Mouse (Mus musculus): Measurements from ENCODE around the gene Hist3h2a.

Gene Hist3h2a

DNA sequence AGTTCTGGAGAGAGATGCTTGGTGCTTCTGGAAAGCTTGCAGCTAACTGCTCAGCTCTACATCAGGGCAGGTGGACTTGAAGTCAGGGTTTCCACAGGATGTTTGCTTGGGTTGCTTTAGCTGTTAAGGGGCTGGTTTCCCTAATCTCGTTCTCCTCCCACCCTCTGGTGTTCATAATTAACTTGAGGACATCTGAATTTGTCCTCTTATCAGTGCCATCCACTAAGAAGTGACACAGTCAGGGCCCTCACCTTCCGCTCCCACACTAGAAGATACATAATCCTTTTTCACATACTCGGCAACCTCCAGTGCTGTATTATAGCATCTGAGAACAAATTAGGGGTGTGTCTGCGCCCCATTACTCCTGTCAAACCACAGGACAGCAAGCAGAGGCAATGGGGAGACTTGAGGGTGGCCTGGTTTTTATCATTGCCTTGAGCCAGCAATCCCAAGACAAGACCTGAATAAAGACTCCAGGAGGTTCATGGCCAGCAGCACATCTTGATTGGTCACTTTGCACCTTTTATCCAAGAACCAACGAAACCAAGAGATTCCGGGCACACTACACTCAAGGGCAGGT, 38.7 kb downstream of the Hist3h2a start:
- DNase-seq = no peak

DNA sequence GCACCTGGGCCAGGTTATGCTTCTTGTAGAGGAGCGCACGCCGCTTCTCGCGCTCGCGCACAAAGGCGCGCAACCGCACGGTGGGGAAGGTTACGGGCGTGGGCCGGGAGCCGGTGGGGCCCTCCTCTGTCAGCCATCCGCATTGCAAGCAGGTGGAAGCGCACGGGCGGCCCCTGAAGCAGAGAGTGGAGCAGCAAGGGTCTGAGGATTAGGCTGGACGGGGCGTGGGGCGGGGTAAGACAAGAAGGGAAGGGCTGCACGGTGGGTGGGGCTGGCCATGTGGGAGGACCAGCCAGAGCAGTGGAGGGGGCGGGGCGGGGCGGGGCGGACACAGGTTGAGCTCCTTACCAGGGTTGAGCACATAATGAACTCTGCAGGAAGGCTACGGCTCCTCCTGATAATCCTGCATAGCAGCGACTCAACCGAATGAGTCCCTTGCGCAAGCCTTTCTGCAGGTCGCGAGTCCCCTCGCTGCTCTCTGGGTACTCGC, 39.9 kb downstream of the Hist3h2a start:
- DNase-seq = peak; percentile 79

DNA sequence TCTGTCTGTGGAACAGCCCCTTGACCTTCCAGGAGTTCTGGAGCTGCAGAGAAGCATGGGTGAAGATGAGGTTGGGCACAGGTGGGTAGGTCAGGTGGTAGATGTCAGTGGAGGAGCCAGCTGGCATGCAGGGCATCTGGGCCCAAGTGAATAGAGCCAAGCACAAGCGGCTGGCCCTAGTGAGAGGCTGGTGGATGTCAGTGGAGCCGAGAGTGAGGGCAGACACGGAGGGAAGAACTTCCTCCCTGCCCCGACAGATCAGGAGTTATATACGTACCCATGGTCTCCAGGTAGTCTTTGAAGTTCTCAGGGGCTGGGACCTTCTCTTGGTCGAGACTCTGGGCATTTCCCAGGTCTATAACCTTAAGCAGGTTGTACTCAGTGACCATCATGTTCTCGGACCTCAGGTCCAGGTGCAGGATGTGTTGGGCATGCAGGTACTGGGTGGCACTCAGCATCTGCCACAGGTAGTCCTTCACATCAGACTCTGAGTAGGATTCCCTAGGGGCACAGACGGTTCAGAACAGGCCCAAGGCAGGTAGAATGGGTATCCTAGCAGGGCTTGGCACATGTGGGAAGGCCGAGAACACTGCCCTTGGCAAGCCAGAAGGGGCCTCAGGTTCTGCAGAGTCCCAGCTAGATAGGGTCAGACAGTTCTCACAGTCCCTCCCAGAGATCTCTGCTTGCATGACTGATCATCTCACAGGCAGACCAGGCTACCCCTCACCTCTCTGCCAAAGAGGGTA, 40.7 kb downstream of the Hist3h2a start:
- no peak for DNase-seq

DNA sequence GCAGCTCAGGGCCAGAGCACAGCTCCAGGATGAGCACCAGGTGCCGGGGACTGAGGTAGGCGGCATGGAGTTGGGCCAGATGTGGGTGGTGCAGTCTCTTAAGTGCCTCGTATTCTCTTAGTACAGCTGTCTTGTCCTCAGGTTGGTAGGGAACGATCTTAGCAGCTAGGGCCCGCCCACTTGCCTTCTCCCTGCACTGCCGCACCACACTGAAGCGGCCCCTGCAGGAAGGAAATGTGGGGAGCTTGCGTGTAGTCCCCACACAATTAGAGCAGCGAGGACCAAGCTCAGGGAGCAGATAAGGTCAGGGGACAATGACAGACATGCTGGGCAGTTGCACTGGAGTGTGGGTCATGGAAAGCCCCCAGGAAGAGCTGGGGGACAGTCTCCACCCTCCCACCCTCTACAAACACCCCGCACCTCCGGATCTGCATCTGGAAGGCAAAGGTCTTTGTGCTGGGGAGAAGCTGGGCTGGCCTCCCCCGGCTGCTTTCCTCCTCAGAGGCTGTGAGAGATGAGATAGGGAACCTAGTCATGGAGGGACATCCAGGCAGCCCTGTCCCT, 41.4 kb downstream of the Hist3h2a start:
- DNase-seq = peak; percentile 86

DNA sequence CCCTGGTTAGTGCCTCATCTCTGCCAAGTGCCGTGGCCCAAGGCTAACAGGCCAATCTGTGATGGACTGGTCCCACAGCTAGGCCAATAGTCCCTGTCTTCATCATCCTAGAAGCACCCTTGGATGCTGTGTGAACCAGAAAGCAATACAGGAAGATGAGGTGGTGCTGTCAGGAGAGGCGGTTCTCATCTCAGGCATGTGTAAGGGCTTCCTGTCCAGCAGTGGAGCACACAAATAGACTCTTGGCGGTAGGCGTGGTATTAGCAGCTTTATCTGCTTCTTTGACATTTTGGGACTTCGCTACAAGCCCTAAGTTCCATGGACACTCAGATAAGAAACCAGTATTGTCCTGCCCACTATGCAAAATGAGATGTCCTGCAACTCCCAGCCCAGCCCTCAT, 43.1 kb downstream of the Hist3h2a start:
- DNase-seq = no peak

DNA sequence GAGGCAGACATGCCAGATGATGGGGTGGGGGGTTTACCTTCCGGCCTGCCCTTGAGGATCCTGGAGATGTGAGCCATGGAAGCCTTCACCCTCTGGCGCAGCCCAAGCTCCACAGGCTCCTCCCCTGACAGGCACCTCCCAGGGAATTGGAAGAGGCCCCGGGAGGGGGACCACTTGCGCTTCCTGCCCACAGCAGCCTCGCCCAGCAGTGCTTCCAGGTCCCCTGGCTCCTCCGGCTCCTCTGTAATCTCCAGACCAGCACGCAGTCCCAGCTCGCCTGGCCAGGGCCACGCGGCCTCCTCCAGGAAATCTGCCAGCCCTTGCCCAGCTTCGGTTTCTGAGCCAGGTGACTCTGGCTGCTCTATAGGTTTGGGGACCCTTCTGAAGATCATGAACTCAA, 44.7 kb downstream of the Hist3h2a start:
- DNase-seq = no peak

DNA sequence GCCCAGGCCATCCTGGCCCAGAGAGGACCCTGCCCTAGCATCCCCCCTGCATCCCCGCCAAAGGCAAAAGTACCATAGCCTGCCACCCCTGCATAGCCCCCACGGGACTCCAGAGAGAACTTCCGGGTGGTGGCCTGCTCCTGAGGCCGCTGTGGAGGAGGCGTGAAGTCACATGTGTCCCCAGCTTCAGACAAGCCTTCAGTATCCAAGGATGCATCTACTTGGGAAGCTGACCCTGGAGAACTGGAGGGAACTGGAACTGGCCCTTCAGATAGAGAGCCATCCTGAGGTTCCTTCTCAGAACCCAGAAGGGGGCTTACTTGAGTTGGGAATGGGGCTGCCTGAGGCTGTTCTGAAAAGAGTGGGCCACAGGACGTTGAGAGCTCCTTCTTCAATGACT, 45.3 kb downstream of the Hist3h2a start:
- no peak for DNase-seq

DNA sequence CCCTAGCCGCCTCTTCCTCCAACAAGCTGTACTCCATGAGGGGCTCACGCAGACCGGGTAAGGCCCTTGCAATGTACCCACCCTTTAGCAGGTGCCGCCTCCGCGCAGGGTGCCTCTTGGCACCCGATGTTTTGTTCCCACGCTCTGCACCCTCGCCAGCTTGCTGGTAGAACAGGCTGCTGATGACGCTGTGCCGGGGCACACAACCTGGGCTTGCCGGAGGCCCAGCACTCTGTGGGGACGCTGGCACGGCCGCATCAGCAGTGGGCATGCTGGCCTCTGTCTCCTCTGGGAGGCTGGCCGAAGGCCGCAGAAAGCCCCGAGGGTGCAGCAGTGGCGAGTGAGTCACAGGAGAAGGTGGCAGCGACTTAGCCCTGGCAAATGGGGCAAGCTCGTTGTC, 46.1 kb downstream of the Hist3h2a start:
- DNase-seq = no peak

DNA sequence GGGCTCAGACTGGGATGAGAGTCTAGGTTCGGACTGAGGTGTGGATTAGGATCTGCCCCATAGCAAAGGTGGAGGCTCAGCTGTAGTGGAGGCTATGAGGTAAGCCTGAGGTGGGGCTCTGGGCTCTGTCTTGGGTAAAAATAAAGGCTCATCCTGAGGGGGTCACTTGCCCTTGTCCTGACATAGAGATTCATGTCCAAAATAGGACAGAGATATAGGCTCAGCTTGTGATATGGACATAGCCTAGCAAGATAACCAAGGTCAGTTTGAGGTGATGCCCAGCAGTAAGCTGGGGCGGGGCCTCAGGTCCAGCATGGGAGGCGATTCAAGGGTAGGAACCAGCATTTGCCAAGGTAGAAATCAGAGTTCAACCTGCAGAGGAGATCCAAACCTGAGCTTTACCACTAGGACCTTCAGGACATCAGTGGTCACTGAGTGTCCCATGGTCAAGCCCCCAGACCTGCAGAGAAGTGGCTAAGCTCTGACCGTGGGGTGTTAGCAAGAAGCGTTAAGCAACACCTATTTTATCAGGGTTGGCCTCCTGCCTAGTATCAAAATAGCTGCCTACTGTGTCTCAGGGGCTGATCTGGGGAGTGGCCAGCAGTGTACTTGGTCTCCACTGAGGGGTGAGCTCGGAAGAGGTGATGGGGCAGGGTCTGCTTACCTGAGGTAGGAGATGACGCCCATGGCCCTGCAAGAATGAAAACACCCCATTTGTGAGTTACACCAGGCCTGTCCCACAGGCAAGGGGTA, 48.0 kb downstream of the Hist3h2a start:
- no peak for DNase-seq

All from thymus, postnatal 14 days (tissue).